Mouse (Mus musculus): ENCODE data around the gene Synm.

- no peak for TF ChIP-seq CTCF (conservative IDR thresholded peaks at IDR 0.05 in 1 of 2, IDR thresholded peaks at IDR 0.05 in 1 of 2; ENCODE audit: low read depth in 2 of 2, low read length in 2 of 2)
- no peak for TF ChIP-seq CHD1 (IDR thresholded peaks at IDR 0.05; ENCODE audit: low read depth, low read length)
- no peak for TF ChIP-seq POLR2A (IDR thresholded peaks at IDR 0.05; ENCODE audit: low read depth, low read length)
- no peak for TF ChIP-seq ELF1 (IDR thresholded peaks at IDR 0.05; ENCODE audit: low read depth, low read length)
- no peak for TF ChIP-seq ZKSCAN1 (IDR thresholded peaks at IDR 0.05; ENCODE audit: borderline replicate concordance, low read depth, low read length)
- no peak for TF ChIP-seq TCF12 (IDR thresholded peaks at IDR 0.05; ENCODE audit: low read depth, low read length)
- TF ChIP-seq EP300 (IDR thresholded peaks at IDR 0.05; ENCODE audit: low read length), result no peak
- TF ChIP-seq KAT2A (IDR thresholded peaks at IDR 0.05; ENCODE audit: insufficient replicate concordance, low read length), result no peak
- no peak for TF ChIP-seq USF2 (conservative IDR thresholded peaks at IDR 0.05; ENCODE audit: low read depth, low read length)
- no peak for TF ChIP-seq RAD21 (IDR thresholded peaks at IDR 0.05; ENCODE audit: low read depth, low read length)
Measured at GRCm38 (mm10) chr7:67692791-67693538, 66.6 kb downstream of the Synm start.
